Mouse (Mus musculus) cerebellum, postnatal 10 days (tissue): ENCODE results near the gene Ott.
"Not testable (repeated sequence)": the region's sequence is repeated elsewhere in the genome, so short reads cannot be mapped to it uniquely, and the experiment has no call there.

ENCODE experiments used
- DNase-seq, 2 experiments: peaks; one replicate each; pipeline ENCODE4 v3.0.0; 2021; ENCODE audit warnings: mixed read lengths in 2 of 2

Gene Ott

DNA sequence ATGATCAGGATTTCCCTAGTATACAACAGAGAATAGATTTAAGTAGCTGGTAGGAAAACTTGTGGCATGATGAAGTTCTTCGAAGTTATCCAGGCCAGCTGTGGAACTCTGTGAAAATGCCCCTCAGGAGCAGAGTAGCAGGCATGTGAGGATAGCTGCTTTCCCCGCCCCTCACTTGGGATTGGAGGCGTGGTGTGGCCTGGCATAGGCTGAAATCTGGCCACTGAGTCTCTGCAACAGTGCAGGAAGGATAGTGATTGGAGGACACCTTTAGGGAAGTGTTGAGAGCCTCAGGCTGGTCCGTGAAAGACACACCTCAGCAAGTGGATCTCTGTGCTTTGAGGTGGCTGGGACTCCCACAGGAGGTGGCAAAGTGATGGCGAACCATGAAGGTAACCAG is at the start of gene Ott:
Gene Ott, plus strand, starts transcription at position 301 of the 400 bp plus-strand sequence.
- not testable (repeated sequence) for DNase-seq
